Mouse (Mus musculus): Measurements from ENCODE around the gene Shq1. TPM values are rescaled to one million over a fixed set of nuclear protein-coding genes. Genes with fewer than 3 reads are reported as not detected.

Gene Shq1
- total RNA-seq, 2 experiments from 2014 or later, result 3.3 to 4.5 TPM

DNA sequence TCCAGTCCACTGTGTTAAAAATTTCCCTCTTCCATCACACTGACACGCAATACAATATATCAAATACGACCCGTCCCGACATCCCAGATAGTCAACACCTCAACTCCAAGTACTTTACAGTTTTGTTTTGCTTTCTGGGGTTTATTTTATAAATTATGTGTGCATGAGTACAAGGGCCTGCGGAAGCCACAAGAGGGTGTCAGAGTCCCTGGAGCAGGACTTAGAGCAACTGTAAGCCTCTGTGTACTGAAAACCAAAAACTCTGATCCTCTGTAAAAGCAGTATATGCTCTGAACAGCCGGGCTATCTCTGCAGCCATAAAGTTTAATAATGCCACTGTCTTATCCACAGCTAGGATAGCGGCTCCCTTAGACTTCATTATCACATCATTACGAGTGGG, 3.3 kb downstream of the Shq1 start:
- DNase-seq, result no peak

- peak in 1 of 2 experiments; percentile 16 for DNase-seq
Observed at GRCm38 (mm10) chr6:100662224-100662623, 8.7 kb downstream of the Shq1 start.

GRCm38 (mm10) chr6:100660395-100660794, 10.6 kb downstream of the Shq1 start:
- peak; percentile 74 to 82 for DNase-seq

GRCm38 (mm10) chr6:100652535-100652934, 18.4 kb downstream of the Shq1 start:
- no peak for DNase-seq

DNA sequence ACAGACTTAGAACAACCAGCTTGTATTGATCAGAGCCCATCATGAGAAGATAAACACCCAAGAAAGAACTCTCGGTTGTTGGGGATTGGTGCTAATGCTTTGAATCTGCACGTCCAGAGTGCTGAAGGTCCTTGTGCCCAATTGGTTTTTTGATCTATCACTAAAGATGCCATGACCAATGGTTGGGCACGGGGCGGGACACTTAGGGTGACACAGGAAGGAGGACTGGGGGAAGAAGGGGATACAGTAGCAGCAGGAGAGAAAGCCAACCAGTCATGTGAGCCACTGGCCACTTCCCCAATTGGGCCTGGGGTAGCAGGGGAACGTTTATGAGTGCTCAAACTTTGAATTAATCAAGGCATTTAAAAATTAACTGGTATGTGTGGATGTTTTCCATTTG, 23.8 kb downstream of the Shq1 start:
- DNase-seq, result no peak

- peak; percentile 56 to 59 for DNase-seq
Observed at GRCm38 (mm10) chr6:100645469-100646201, 25.3 kb downstream of the Shq1 start.

- peak; percentile 20 to 27 for DNase-seq
Observed at GRCm38 (mm10) chr6:100644631-100645030, 26.3 kb downstream of the Shq1 start.

- DNase-seq, result no peak
Observed at GRCm38 (mm10) chr6:100642786-100643185, 28.2 kb downstream of the Shq1 start.

GRCm38 (mm10) chr6:100640591-100640990, 30.4 kb downstream of the Shq1 start:
- no peak for DNase-seq

DNA sequence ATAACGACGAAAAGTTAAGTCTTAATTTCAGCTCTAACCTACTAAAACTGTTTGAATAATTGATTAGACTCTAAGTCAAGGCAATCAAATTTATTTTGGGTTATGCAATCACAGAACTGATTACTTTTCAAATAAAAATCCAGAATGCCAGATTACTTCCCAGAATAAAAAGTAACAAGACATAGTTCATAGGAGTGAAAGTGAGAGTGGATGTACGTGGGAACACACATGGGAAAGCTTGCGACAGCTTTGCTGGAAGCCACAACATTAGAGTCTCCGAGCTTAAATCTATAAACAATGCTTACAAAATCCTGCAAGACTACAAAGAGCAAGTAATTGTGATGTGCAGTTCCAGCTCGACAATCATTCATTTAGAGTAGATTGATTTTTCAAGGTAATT, 41.9 kb downstream of the Shq1 start:
- DNase-seq, result no peak

GRCm38 (mm10) chr6:100628223-100628622, 42.7 kb downstream of the Shq1 start:
- DNase-seq, result no peak

GRCm38 (mm10) chr6:100623922-100624321, 47.0 kb downstream of the Shq1 start:
- no peak for DNase-seq

DNA sequence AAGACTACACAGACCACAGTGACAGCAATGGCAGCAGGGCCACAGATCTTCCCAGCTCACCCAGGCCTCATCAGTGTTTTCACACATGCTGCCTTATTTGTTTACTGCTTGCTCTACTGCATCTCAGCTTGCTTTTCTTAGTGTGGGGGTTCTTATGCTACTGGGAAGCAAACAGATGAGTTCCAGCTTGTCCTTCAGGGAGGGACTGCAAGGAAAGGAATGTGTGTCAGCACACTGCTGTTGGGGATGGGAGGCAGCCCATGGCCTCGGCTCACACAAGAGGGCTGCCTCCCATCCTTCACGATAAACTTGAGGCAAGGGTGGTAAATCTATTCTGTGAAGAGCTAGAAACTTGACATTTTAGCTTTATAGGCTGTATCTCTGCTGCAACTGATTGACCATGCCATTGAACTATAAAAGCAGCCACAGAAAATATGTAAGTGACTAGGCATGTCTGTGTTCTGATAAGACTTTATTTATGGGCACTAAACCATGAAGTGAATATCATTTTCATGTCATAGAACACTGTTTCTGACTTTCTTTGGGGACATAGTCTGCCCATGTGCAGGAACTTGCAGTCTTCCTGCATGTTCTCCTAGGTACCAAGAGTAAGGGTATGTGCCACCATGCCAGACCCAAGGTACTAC, 48.0 kb downstream of the Shq1 start:
- DNase-seq, result no peak

- no peak for DNase-seq
Observed at GRCm38 (mm10) chr6:100620411-100620810, 50.5 kb downstream of the Shq1 start.

DNA sequence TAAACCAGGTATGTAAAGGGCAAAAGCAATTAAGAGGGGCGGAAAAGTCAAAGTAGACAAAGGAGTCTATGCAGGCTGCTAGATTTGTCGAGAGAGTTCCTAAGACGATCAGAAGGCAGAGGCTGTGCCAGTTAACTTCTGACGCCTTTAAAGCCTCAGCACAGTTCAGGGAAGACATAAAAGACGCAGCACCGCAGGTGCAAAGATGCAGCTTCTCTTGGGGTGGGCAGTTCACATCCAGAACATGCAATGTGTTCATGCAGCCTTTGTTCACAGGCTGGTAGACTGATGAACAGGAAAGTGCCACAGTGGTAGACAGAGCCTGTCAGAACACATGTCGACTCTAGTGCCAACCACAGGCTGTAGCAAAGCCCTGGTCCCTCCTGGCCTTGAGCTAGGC, 51.6 kb downstream of the Shq1 start:
- DNase-seq, result no peak

DNA sequence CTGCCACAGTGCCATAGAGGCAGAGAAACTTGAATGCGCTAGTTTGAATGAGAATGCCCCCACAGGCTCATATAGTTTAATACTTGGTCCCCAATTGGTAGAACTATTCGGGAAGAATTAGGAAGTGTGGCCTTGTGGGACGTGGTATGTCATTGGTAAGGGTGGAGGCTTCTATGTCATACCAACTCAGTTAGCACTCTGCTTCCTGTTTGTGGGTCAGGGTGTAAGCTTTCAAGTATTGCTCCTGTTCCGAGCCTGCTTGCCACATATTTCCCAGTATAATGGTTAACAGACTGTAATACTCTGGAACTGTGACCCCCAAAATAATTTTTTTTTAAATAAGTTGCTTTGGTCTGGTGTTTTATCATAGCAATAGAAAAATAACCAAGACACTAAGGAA, 54.8 kb downstream of the Shq1 start:
- DNase-seq, result no peak

GRCm38 (mm10) chr6:100613593-100614267, 57.2 kb downstream of the Shq1 start:
- no peak for DNase-seq

GRCm38 (mm10) chr6:100610897-100611575, 59.9 kb downstream of the Shq1 start:
- no peak for DNase-seq

- DNase-seq, result peak in 1 of 2 experiments; percentile 4
Observed at GRCm38 (mm10) chr6:100610182-100610581, 60.8 kb downstream of the Shq1 start.

DNA sequence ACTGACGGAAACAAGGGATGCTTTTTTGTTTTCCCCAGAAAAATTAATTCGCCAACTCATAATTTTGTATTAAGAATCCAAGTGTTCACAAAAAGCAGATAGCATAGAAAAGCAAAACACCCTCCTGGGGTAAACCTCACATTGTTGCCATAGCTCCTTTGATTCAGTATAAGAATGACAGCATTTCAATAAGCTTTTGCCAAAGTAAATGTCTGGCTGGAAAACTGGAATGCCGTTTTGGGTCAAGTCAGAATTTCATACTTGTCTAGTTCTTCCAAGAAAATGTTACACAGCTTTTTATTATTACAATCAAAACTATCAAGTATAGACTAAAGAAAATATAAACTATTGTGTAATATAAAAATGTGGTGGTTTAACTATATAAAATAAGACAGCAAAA, 61.7 kb downstream of the Shq1 start:
- DNase-seq, result no peak

DNA sequence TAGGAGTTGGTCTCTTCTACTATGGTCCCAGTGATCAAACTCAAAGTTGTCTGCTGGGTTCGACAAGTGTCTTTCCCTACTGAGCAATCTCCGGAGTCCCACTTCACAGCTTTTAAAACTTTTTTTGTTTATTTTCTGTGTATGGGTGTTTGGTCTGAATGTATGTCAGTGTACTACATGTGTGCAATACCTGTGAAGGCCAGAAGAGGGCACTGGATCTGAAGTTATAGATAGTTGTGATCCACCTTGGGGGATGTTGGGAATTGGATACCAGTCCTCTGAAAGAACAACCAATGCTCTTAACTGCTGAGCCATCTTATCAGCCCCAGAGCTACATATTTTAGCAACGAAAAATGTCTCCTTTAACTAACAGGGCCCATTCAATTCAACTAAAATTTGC, 62.5 kb downstream of the Shq1 start:
- peak in 1 of 2 experiments; percentile 36 for DNase-seq

- no peak for DNase-seq
Observed at GRCm38 (mm10) chr6:100606805-100607204, 64.2 kb downstream of the Shq1 start.

DNA sequence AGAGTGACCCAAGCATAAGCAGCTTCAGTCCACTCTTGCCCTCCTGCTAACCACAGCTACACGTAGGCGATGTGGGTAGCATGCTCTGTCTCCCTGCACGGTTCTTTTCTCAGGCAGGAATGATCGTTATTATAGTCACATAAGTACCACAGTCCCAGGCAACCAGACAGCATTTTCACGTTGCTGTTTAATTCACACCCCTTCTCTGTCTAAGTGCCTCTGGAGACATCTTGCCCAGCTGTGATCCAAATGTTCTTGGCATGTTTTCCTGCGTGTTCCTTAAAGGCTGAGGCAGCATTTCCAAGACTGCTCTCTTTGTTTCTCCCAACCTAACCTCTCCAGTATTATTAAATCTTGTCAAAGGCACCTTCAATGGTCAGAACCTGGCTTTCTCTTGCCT, 67.3 kb downstream of the Shq1 start:
- peak; percentile 7 to 17 for DNase-seq

Measured in heart, adult 18-20 months (tissue).